Mouse (Mus musculus) hindbrain, embryonic 12.5 days (tissue): Measurements from ENCODE around the gene Abhd12. TPM values are rescaled to one million over a fixed set of nuclear protein-coding genes. Genes with fewer than 3 reads are reported as not detected.

Source experiments
- ATAC-seq: fragments of 200-750 bp; cut with Nextera tagmentation; 2 replicates; pipeline ENCODE4 v1.8.0; 2017; ENCODE audit warnings: moderate TSS enrichment; ENCODE audit not compliant: low FRiP score
- H3K27ac ChIP-seq: fragments of 300-500 bp; sonication (generic); 2 replicates; pipeline ENCODE4 v1.5.1; 2016; ENCODE audit warnings: mild to moderate bottlenecking
- H3K27me3 ChIP-seq: fragments of 300-500 bp; sonication (generic); 2 replicates; pipeline ENCODE4 v1.6.1; 2016; ENCODE audit warnings: mild to moderate bottlenecking
- H3K36me3 ChIP-seq: fragments of 300-500 bp; sonication (generic); 2 replicates; pipeline ENCODE4 v1.6.1; 2016; ENCODE audit warnings: mild to moderate bottlenecking
- H3K4me1 ChIP-seq: fragments of 300-500 bp; sonication (generic); 2 replicates; pipeline ENCODE4 v1.6.1; 2016
- H3K4me2 ChIP-seq: fragments of 300-500 bp; sonication (generic); replicated peaks from 2 replicates; pipeline ENCODE4 v1.6.1; 2016; ENCODE audit warnings: mild to moderate bottlenecking
- H3K4me3 ChIP-seq: fragments of 300-500 bp; sonication (generic); 2 replicates; pipeline ENCODE4 v1.5.1; 2016; ENCODE audit warnings: mild to moderate bottlenecking
- H3K9ac ChIP-seq: fragments of 300-500 bp; sonication (generic); 2 replicates; pipeline ENCODE4 v1.6.1; 2016; ENCODE audit warnings: mild to moderate bottlenecking, moderate library complexity
- H3K9me3 ChIP-seq: fragments of 300-500 bp; sonication (generic); replicated peaks from 2 replicates; pipeline ENCODE4 v1.6.1; 2016; ENCODE audit warnings: mild to moderate bottlenecking
- WGBS: fragments of 180-500 bp; shearing (Covaris S2); methylation state at CpG from one replicate; pipeline ENCODE4 v1.1.7; 2016; 5-methylcytosine and 5-hydroxymethylcytosine counted together
- polyA plus RNA-seq: library from polyadenylated mRNA; unstranded; fragments of >200 nt; fragmentation: Nextera tagmentation; extraction: Ambion mirVana; gene quantifications from 2 replicates; pipeline ENCODE4 v1.2.1, GENCODE M21; 2016

Abhd12 gene
- polyA plus RNA-seq, 1 experiment from 2014 or later, result 74.1 TPM

- peak within 1 kb of the TSS; percentile 66 for H3K4me3 ChIP-seq
- WGBS, result 2% methylated on average over 55 of the region's 58 CpGs
- H3K4me1 ChIP-seq, result peaks cover 22% of the 10 kb centered on the region
- H3K9me3 ChIP-seq, result no peaks in the 10 kb centered on the region
- peaks cover 3% of the 10 kb centered on the region; the same call in 1 of the 2 replicates for H3K27me3 ChIP-seq
- H3K4me2 ChIP-seq, result peak within 1 kb of the TSS; percentile 96
- ATAC-seq, result peak; percentile 98
- H3K27ac ChIP-seq, result no peak within 1 kb of the TSS; the same call in none of the 2 replicates
- H3K9ac ChIP-seq, result peak within 1 kb of the TSS; percentile 67
- no peaks in the 10 kb centered on the region for H3K36me3 ChIP-seq
Measured at GRCm38 (mm10) chr2:150786251-150787180, 118.0 kb downstream of the Abhd12 start, which contains the start of gene Pygb. Gene Pygb (plus strand): TSS chr2:150786735.

- Histone ChIP-seq H3K27me3 (peaks cover 3% of the 10 kb centered on the region; the same call in 1 of the 2 replicates), H3K36me3 (no peaks in the 10 kb centered on the region), H3K4me1 (peaks cover 8% of the 10 kb centered on the region), H3K27ac (no peak overlapping the region), H3K9me3 (no peaks in the 10 kb centered on the region), H3K4me2 (no peak overlapping the region), H3K4me3 (no peak overlapping the region), H3K9ac (no peak overlapping the region)
- WGBS, result 95% methylated on average over 2 of the region's 2 CpGs
- ATAC-seq, result no peak
Measured at GRCm38 (mm10) chr2:150782801-150783200, 121.7 kb downstream of the Abhd12 start.

Other genes with a start within 250 kb of the Abhd12 start
- gene Acss1, start 236.2 kb downstream of the Abhd12 start, polyA plus RNA-seq, result 28.4 and 32.6 TPM in 2 replicates
- 1.0 and 1.3 TPM in 2 replicates for gene Vsx1, start 215.4 kb downstream of the Abhd12 start, polyA plus RNA-seq
- gene Entpd6, start 155.7 kb downstream of the Abhd12 start, polyA plus RNA-seq, result 38.3 and 38.6 TPM in 2 replicates
- gene Pygb, start 118.0 kb downstream of the Abhd12 start, polyA plus RNA-seq, result 92.5 and 95.3 TPM in 2 replicates
- 36.5 and 37.5 TPM in 2 replicates for gene Gins1, start 659 bp upstream of the Abhd12 start, polyA plus RNA-seq
- gene Ninl, start 134.6 kb upstream of the Abhd12 start, polyA plus RNA-seq, result 9.8 and 12.1 TPM in 2 replicates
- 36.2 and 38.1 TPM in 2 replicates for gene Nanp, start 134.7 kb upstream of the Abhd12 start, polyA plus RNA-seq
- not detected in 2 replicates for gene Gm14151, start 187.6 kb upstream of the Abhd12 start, polyA plus RNA-seq
- not detected in 2 replicates for gene Gm14147, start 193.5 kb upstream of the Abhd12 start, polyA plus RNA-seq